Mouse (Mus musculus) brain, embryonic 14.5 days (tissue): ENCODE data around the gene Vars.

Experiments
- CTCF ChIP-seq: fragments of 200-500 bp; IDR thresholded peaks from 2 replicates; pipeline ENCODE4 v1.5.1; 2012; ENCODE audit warnings: inconsistent platforms, mild to moderate bottlenecking, moderate library complexity, borderline replicate concordance; ENCODE audit not compliant: insufficient read depth, insufficient read length; ENCODE audit errors: extremely low read depth
- POLR2A ChIP-seq: fragments of 200-500 bp; IDR thresholded peaks from 2 replicates; pipeline ENCODE4 v1.6.1; 2012; ENCODE audit warnings: mild to moderate bottlenecking, inconsistent platforms, borderline replicate concordance; ENCODE audit not compliant: poor library complexity, insufficient read depth, insufficient read length, severe bottlenecking; ENCODE audit errors: extremely low read depth

DNA sequence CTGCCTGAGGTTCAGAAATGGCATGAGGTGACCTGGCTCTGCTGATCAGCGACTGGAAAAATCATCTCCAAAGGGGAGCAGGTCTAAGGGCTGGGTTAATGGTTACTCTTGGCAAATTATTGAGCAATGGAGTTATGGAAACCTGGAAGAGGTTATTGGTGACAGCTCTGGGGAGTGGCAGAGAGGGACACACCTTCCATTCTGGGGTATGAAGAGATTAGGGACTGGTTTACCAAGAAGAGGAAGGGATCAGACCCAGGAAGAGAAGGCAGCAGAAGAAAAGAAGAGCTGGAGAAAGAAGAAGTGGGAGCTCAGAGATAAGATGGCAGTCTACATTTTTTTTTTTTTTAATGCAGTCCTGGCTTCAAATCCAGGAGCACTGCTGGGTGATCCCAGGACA lies 46.9 kb downstream of the Vars start:
- TF ChIP-seq POLR2A (no peak), CTCF (no peak)
